Mouse (Mus musculus): ENCODE results near the gene Gm6465. TPM values are rescaled to one million over a fixed set of nuclear protein-coding genes. Genes with fewer than 3 reads are reported as not detected.
"Not testable (repeated sequence)": the region's sequence is repeated elsewhere in the genome, so short reads cannot be mapped to it uniquely, and the experiment has no call there.

Gene Gm6465
- polyA plus RNA-seq (2012; rRNA removed): not detected in 2 replicates
- polyA plus RNA-seq (2014; fragmentation: Nextera tagmentation; extraction: Ambion mirVana): not detected in 2 replicates

GRCm38 (mm10) chr5:11845239-11845638 is at the start of gene Gm6465:
Gm6465 (plus strand) TSS chr5:11845539.
- H3K4me1 ChIP-seq (replicated peaks; ENCODE audit: control insufficient read depth in 2 of 2, insufficient read depth in 2 of 2, low read length in 1 of 2); H3K4me3 ChIP-seq (ENCODE audit: insufficient read depth in 1 of 2, low read depth in 2 of 2, low read length in 2 of 2); H3K27ac ChIP-seq; H3K9ac ChIP-seq (replicated peaks); H3K9me3 ChIP-seq (ENCODE audit: control insufficient read depth, low read length); H3K4me2 ChIP-seq (ENCODE audit: low read depth); H3K36me3 ChIP-seq (replicated peaks; ENCODE audit: control insufficient read depth, insufficient read depth, low read depth); DNase-seq (ENCODE audit: low read depth in 3 of 3, low spot score in 3 of 3); ATAC-seq (ENCODE audit: insufficient read depth); H3K27me3 ChIP-seq (ENCODE audit: control insufficient read depth, insufficient read depth, low read length): not testable (repeated sequence)
- WGBS (ENCODE audit: insufficient replicate concordance): 17% methylated on average over 2 of the region's 2 CpGs

GRCm38 (mm10) chr5:11845824-11846223 is 485 bp downstream of the Gm6465 start:
- not testable (repeated sequence) for H3K36me3 ChIP-seq (replicated peaks; ENCODE audit: control insufficient read depth, insufficient read depth, low read depth); H3K4me2 ChIP-seq (ENCODE audit: low read depth); H3K27ac ChIP-seq; H3K4me1 ChIP-seq (replicated peaks; ENCODE audit: control insufficient read depth in 2 of 2, insufficient read depth in 2 of 2, low read length in 1 of 2); ATAC-seq (ENCODE audit: insufficient read depth); H3K4me3 ChIP-seq (ENCODE audit: insufficient read depth in 1 of 2, low read depth in 2 of 2, low read length in 2 of 2); H3K9ac ChIP-seq (replicated peaks); H3K27me3 ChIP-seq (ENCODE audit: control insufficient read depth, insufficient read depth, low read length); DNase-seq (ENCODE audit: low read depth in 3 of 3, low spot score in 3 of 3); H3K9me3 ChIP-seq (ENCODE audit: control insufficient read depth, low read length)
- WGBS (ENCODE audit: insufficient replicate concordance): 39% methylated on average over 1 of the region's 1 CpGs

GRCm38 (mm10) chr5:11857909-11858308 is 12.6 kb downstream of the Gm6465 start:
- H3K27ac ChIP-seq; H3K27me3 ChIP-seq (ENCODE audit: control insufficient read depth, insufficient read depth, low read length); H3K4me3 ChIP-seq (ENCODE audit: insufficient read depth in 1 of 2, low read depth in 2 of 2, low read length in 2 of 2); ATAC-seq (ENCODE audit: insufficient read depth); DNase-seq (ENCODE audit: low read depth in 3 of 3, low spot score in 3 of 3); H3K9me3 ChIP-seq (ENCODE audit: control insufficient read depth, low read length); H3K9ac ChIP-seq (replicated peaks); H3K36me3 ChIP-seq (replicated peaks; ENCODE audit: control insufficient read depth, insufficient read depth, low read depth); H3K4me1 ChIP-seq (replicated peaks; ENCODE audit: control insufficient read depth in 2 of 2, insufficient read depth in 2 of 2, low read length in 1 of 2); H3K4me2 ChIP-seq (ENCODE audit: low read depth): not testable (repeated sequence)

Other genes starting within 250 kb of the Gm6465 start
- gene Gm8922, start 163.6 kb upstream of the Gm6465 start, polyA plus RNA-seq (2012; rRNA removed): not detected in 2 replicates
- gene Gm8922, start 163.6 kb upstream of the Gm6465 start, polyA plus RNA-seq (2014; fragmentation: Nextera tagmentation; extraction: Ambion mirVana): not detected in 2 replicates
- gene Gm8926, start 75.0 kb upstream of the Gm6465 start, polyA plus RNA-seq (2012; rRNA removed): not detected in 2 replicates
- gene Gm8926, start 75.0 kb upstream of the Gm6465 start, polyA plus RNA-seq (2014; fragmentation: Nextera tagmentation; extraction: Ambion mirVana): not detected in 2 replicates
- not detected in 2 replicates for gene 4933402N22Rik, start 72.5 kb downstream of the Gm6465 start, polyA plus RNA-seq (2012; rRNA removed)
- gene 4933402N22Rik, start 72.5 kb downstream of the Gm6465 start, polyA plus RNA-seq (2014; fragmentation: Nextera tagmentation; extraction: Ambion mirVana): not detected in 2 replicates